Mouse (Mus musculus): ENCODE data around the gene Mical3. TPM values are rescaled to one million over a fixed set of nuclear protein-coding genes. Genes with fewer than 3 reads are reported as not detected.

The Mical3 gene
- polyA plus RNA-seq, 1 experiment from 2014 or later, result 11.8 TPM

GRCm38 (mm10) chr6:120995541-120995940, 135.3 kb downstream of the Mical3 start:
- no peak for ATAC-seq (ENCODE audit: low FRiP score)
- WGBS, result 97% methylated on average over 9 of the region's 9 CpGs
- no peak for DNase-seq (ENCODE audit: low spot score, missing footprints)

GRCm38 (mm10) chr6:120991857-120992256, 138.9 kb downstream of the Mical3 start:
- Histone ChIP-seq H3K4me3 (ENCODE audit: low read depth, low read length) (no peak overlapping the region), H3K4me2 (no peak overlapping the region), H3K36me3 (ENCODE audit: control insufficient read depth, insufficient read depth, low read length) (no peaks in the 10 kb centered on the region), H3K9ac (ENCODE audit: low read length) (no peak overlapping the region), H3K9me3 (ENCODE audit: control insufficient read depth, low read length) (no peaks in the 10 kb centered on the region), H3K27ac (ENCODE audit: low read depth, low read length) (no peak overlapping the region), H3K4me1 (ENCODE audit: control insufficient read depth, insufficient read depth, low read length) (peaks cover 2% of the 10 kb centered on the region; the same call in 1 of the 2 replicates), H3K27me3 (ENCODE audit: control insufficient read depth, insufficient read depth, low read length) (no peaks in the 10 kb centered on the region)
- WGBS, result 93% methylated on average over 6 of the region's 6 CpGs
- no peak for ATAC-seq (ENCODE audit: low FRiP score)
- DNase-seq (ENCODE audit: low spot score, missing footprints), result no peak

More at GRCm38 (mm10) chr6:120995541-120995940, 135.3 kb downstream of the Mical3 start:
- Histone ChIP-seq H3K27ac (ENCODE audit: low read depth, low read length) (no peak overlapping the region), H3K9ac (ENCODE audit: low read length) (no peak overlapping the region), H3K36me3 (ENCODE audit: control insufficient read depth, insufficient read depth, low read length) (no peaks in the 10 kb centered on the region), H3K27me3 (ENCODE audit: control insufficient read depth, insufficient read depth, low read length) (no peaks in the 10 kb centered on the region), H3K4me3 (ENCODE audit: low read depth, low read length) (no peak overlapping the region), H3K4me2 (no peak overlapping the region), H3K4me1 (ENCODE audit: control insufficient read depth, insufficient read depth, low read length) (no peaks in the 10 kb centered on the region), H3K9me3 (ENCODE audit: control insufficient read depth, low read length) (no peaks in the 10 kb centered on the region)

DNA sequence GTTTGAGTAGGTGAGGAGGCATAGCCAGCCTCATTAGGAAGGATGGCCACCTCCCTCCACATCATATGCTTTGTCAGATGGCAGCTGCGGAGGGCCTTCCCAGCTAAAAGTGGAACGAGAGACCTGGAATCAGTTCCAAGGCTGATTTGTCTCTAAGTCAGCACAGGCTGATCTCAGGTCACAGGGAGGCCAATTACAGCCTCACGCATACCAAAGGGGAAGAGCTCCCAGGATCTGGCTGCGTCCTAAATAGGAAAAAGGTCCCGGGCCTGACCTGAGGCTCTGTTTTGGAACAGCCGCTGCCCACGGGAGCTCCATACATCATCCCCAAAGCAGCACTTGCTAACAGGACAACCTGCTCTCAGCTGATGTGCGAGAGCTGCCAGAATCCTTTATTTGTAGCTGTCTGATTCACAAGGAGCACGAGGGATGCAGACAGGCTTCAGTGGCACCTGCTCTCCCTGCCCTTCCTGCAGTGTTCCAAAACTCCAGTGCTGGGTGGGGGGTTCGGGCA, 143.2 kb downstream of the Mical3 start:
- no peak overlapping the region for H3K4me2 ChIP-seq
- no peak overlapping the region for H3K9ac ChIP-seq (ENCODE audit: low read length)
- no peaks in the 10 kb centered on the region for H3K36me3 ChIP-seq (ENCODE audit: control insufficient read depth, insufficient read depth, low read length)
- H3K4me3 ChIP-seq (ENCODE audit: low read depth, low read length), result no peak overlapping the region
- WGBS, result 57% methylated on average over 10 of the region's 10 CpGs
- H3K27me3 ChIP-seq (ENCODE audit: control insufficient read depth, insufficient read depth, low read length), result no peaks in the 10 kb centered on the region
- DNase-seq (ENCODE audit: low spot score, missing footprints) (no peak), ATAC-seq (ENCODE audit: low FRiP score) (no peak)
- H3K27ac ChIP-seq (ENCODE audit: low read depth, low read length), result no peak overlapping the region
- peaks cover 2% of the 10 kb centered on the region; the same call in 1 of the 2 replicates for H3K4me1 ChIP-seq (ENCODE audit: control insufficient read depth, insufficient read depth, low read length)
- H3K9me3 ChIP-seq (ENCODE audit: control insufficient read depth, low read length), result no peaks in the 10 kb centered on the region

GRCm38 (mm10) chr6:120987164-120987563, 143.6 kb downstream of the Mical3 start:
- no peak overlapping the region for H3K27ac ChIP-seq (ENCODE audit: low read depth, low read length)
- WGBS, result 88% methylated on average over 10 of the region's 10 CpGs
- no peak for DNase-seq (ENCODE audit: low spot score, missing footprints)
- no peaks in the 10 kb centered on the region for H3K27me3 ChIP-seq (ENCODE audit: control insufficient read depth, insufficient read depth, low read length)
- no peak overlapping the region for H3K4me2 ChIP-seq
- peaks cover 2% of the 10 kb centered on the region; the same call in 1 of the 2 replicates for H3K4me1 ChIP-seq (ENCODE audit: control insufficient read depth, insufficient read depth, low read length)
- H3K36me3 ChIP-seq (ENCODE audit: control insufficient read depth, insufficient read depth, low read length), result no peaks in the 10 kb centered on the region
- ATAC-seq (ENCODE audit: low FRiP score), result no peak
- H3K9ac ChIP-seq (ENCODE audit: low read length), result no peak overlapping the region
- H3K4me3 ChIP-seq (ENCODE audit: low read depth, low read length), result no peak overlapping the region
- no peaks in the 10 kb centered on the region for H3K9me3 ChIP-seq (ENCODE audit: control insufficient read depth, low read length)

GRCm38 (mm10) chr6:120986172-120986571, 144.6 kb downstream of the Mical3 start:
- 90% methylated on average over 3 of the region's 3 CpGs for WGBS
- Histone ChIP-seq H3K9ac (ENCODE audit: low read length) (no peak overlapping the region), H3K4me3 (ENCODE audit: low read depth, low read length) (no peak overlapping the region), H3K36me3 (ENCODE audit: control insufficient read depth, insufficient read depth, low read length) (no peaks in the 10 kb centered on the region), H3K9me3 (ENCODE audit: control insufficient read depth, low read length) (no peaks in the 10 kb centered on the region), H3K27ac (ENCODE audit: low read depth, low read length) (no peak overlapping the region), H3K27me3 (ENCODE audit: control insufficient read depth, insufficient read depth, low read length) (no peaks in the 10 kb centered on the region), H3K4me2 (no peak overlapping the region), H3K4me1 (ENCODE audit: control insufficient read depth, insufficient read depth, low read length) (peaks cover 2% of the 10 kb centered on the region; the same call in 1 of the 2 replicates)
- ATAC-seq (ENCODE audit: low FRiP score) (no peak), DNase-seq (ENCODE audit: low spot score, missing footprints) (no peak)

DNA sequence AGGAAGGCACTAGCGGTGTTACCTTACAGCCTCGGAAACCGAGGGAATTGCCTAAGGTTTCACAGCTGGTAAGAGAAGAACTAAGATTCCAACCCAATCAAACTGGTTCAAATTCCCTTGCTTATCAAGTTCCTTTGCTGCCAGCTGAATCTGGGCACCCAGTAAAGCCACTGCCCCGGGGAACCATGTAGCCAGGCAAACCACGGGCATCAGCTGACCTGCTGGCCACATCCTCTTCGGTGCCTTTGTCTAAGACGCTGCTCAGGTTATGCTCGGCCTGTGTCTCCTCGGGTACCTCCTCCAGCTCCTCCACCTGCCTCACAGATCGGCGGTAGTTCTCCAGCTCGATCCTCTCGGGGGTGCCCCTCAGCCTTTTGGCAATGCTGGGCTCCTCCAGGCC, 148.5 kb downstream of the Mical3 start:
- H3K9me3 ChIP-seq (ENCODE audit: control insufficient read depth, low read length), result no peaks in the 10 kb centered on the region
- H3K4me2 ChIP-seq, result no peak overlapping the region
- H3K36me3 ChIP-seq (ENCODE audit: control insufficient read depth, insufficient read depth, low read length), result no peaks in the 10 kb centered on the region
- 93% methylated on average over 13 of the region's 13 CpGs for WGBS
- no peak overlapping the region for H3K9ac ChIP-seq (ENCODE audit: low read length)
- H3K27ac ChIP-seq (ENCODE audit: low read depth, low read length), result no peak overlapping the region
- DNase-seq (ENCODE audit: low spot score, missing footprints) (no peak), ATAC-seq (ENCODE audit: low FRiP score) (no peak)
- H3K4me1 ChIP-seq (ENCODE audit: control insufficient read depth, insufficient read depth, low read length), result no peaks in the 10 kb centered on the region
- H3K4me3 ChIP-seq (ENCODE audit: low read depth, low read length), result no peak overlapping the region
- no peaks in the 10 kb centered on the region for H3K27me3 ChIP-seq (ENCODE audit: control insufficient read depth, insufficient read depth, low read length)

DNA sequence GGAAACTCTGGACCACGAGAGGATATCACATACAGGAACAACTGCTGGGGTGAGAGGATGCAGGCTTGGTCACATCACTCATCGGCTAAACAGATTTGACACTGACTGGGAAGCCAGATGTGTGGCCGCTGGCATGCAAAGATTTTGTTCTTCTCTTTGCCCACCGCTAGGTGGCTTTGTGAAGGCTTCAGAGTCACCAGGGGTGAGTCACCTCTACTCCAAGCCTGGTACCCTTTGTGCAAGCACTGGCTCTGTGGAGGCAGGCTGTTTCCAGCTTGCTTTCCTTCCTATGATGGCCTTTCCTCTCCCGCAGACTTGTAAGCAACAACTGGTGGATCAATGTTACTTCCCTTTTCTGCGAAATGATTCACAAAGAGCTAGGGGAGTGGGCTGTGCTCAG, 149.3 kb downstream of the Mical3 start:
- DNase-seq (ENCODE audit: low spot score, missing footprints), result no peak
- 0 out of 2 replicates have a peak, but pooled peaks cover 3% of the 10 kb centered on the region for H3K4me1 ChIP-seq (ENCODE audit: control insufficient read depth, insufficient read depth, low read length)
- ATAC-seq (ENCODE audit: low FRiP score), result no peak
- no peak overlapping the region for H3K27ac ChIP-seq (ENCODE audit: low read depth, low read length)
- no peak overlapping the region for H3K4me3 ChIP-seq (ENCODE audit: low read depth, low read length)
- no peaks in the 10 kb centered on the region for H3K36me3 ChIP-seq (ENCODE audit: control insufficient read depth, insufficient read depth, low read length)
- H3K4me2 ChIP-seq, result no peak overlapping the region
- H3K9me3 ChIP-seq (ENCODE audit: control insufficient read depth, low read length), result no peaks in the 10 kb centered on the region
- no peak overlapping the region for H3K9ac ChIP-seq (ENCODE audit: low read length)
- WGBS, result 66% methylated on average over 6 of the region's 6 CpGs
- no peaks in the 10 kb centered on the region for H3K27me3 ChIP-seq (ENCODE audit: control insufficient read depth, insufficient read depth, low read length)

GRCm38 (mm10) chr6:120978019-120978621, 152.7 kb downstream of the Mical3 start:
- no peaks in the 10 kb centered on the region for H3K36me3 ChIP-seq (ENCODE audit: control insufficient read depth, insufficient read depth, low read length)
- DNase-seq (ENCODE audit: low spot score, missing footprints) (no peak), ATAC-seq (ENCODE audit: low FRiP score) (no peak)
- H3K27ac ChIP-seq (ENCODE audit: low read depth, low read length), result no peak overlapping the region
- 0 out of 2 replicates have a peak, but pooled peaks cover 3% of the 10 kb centered on the region for H3K4me1 ChIP-seq (ENCODE audit: control insufficient read depth, insufficient read depth, low read length)
- no peaks in the 10 kb centered on the region for H3K9me3 ChIP-seq (ENCODE audit: control insufficient read depth, low read length)
- 69% methylated on average over 18 of the region's 18 CpGs for WGBS
- no peaks in the 10 kb centered on the region for H3K27me3 ChIP-seq (ENCODE audit: control insufficient read depth, insufficient read depth, low read length)
- H3K4me2 ChIP-seq, result no peak overlapping the region
- H3K4me3 ChIP-seq (ENCODE audit: low read depth, low read length), result no peak overlapping the region
- no peak overlapping the region for H3K9ac ChIP-seq (ENCODE audit: low read length)

GRCm38 (mm10) chr6:120976991-120977390, 153.8 kb downstream of the Mical3 start:
- Histone ChIP-seq H3K36me3 (ENCODE audit: control insufficient read depth, insufficient read depth, low read length) (no peaks in the 10 kb centered on the region), H3K27ac (ENCODE audit: low read depth, low read length) (no peak overlapping the region), H3K9ac (ENCODE audit: low read length) (no peak overlapping the region), H3K9me3 (ENCODE audit: control insufficient read depth, low read length) (no peaks in the 10 kb centered on the region), H3K4me3 (ENCODE audit: low read depth, low read length) (no peak overlapping the region), H3K4me1 (ENCODE audit: control insufficient read depth, insufficient read depth, low read length) (0 out of 2 replicates have a peak, but pooled peaks cover 3% of the 10 kb centered on the region), H3K4me2 (no peak overlapping the region), H3K27me3 (ENCODE audit: control insufficient read depth, insufficient read depth, low read length) (no peaks in the 10 kb centered on the region)
- 64% methylated on average over 11 of the region's 11 CpGs for whole genome bisulfite sequencing
- ATAC-seq (ENCODE audit: low FRiP score), result no peak
- no peak for DNase-seq (ENCODE audit: low spot score, missing footprints)

Data from midbrain, embryonic 11.5 days (tissue).